Mouse (Mus musculus) CH12.LX (cell line): ENCODE measurements at regions not wholly inside any gene's neighbourhood (a gene's known extent, or its start where the extent isn't known, plus 50 kb on each side); places are given as distances from the start of the nearest gene placed in this dataset.

Experiments used
- DNase-seq: peaks from one replicate; pipeline ENCODE4 v3.0.0-alpha.2; 2013; ENCODE audit errors: extremely low read depth
- H3K27ac ChIP-seq: 2 replicates; pipeline ENCODE4 v1.5.1; 2012; ENCODE audit warnings: low read depth, mild to moderate bottlenecking, control low read depth, moderate library complexity; ENCODE audit not compliant: insufficient read depth
- H3K27me3 ChIP-seq: replicated peaks from 2 replicates; pipeline ENCODE3; 2012; ENCODE audit warnings: inconsistent platforms
- H3K36me3 ChIP-seq, 2 experiments: replicated peaks in 1 of 2; 2 replicates each; pipeline versions ENCODE3 to v1.6.1; 2012; ENCODE audit warnings: inconsistent platforms in 1 of 2, low read length in 1 of 2, mild to moderate bottlenecking in 1 of 2, mixed read lengths in 1 of 2, moderate library complexity in 1 of 2; ENCODE audit not compliant: control insufficient read depth in 1 of 2, insufficient read depth in 1 of 2
- H3K4me1 ChIP-seq, 2 experiments: 2 replicates each; pipeline ENCODE4 v1.6.1; 2012; ENCODE audit warnings: inconsistent platforms in 1 of 2, moderate library complexity in 1 of 2; ENCODE audit not compliant: insufficient read depth in 2 of 2, control insufficient read depth in 1 of 2
- H3K4me2 ChIP-seq: 2 replicates; pipeline ENCODE4 v1.6.1; 2012; ENCODE audit warnings: low read depth, mild to moderate bottlenecking, control low read depth; ENCODE audit not compliant: poor library complexity, insufficient read depth, severe bottlenecking
- H3K4me3 ChIP-seq, 3 experiments: fragments of 150-350 bp in 1 of 3; sonication (generic) in 1 of 3; replicated peaks in 1 of 3; 2 replicates each; pipeline versions ENCODE3 to v1.5.1; 2011 to 2012; ENCODE audit warnings: low read depth in 2 of 3, low read length in 2 of 3, mild to moderate bottlenecking in 2 of 3, moderate library complexity in 2 of 3, control low read depth in 1 of 3, improper control_type of control experiment in 1 of 3, inconsistent platforms in 1 of 3, mixed read lengths in 1 of 3; ENCODE audit not compliant: poor library complexity in 1 of 3
- H3K79me2 ChIP-seq: replicated peaks from 2 replicates; pipeline ENCODE4 v1.6.1; 2012; ENCODE audit warnings: mild to moderate bottlenecking, moderate library complexity; ENCODE audit not compliant: control insufficient read depth, poor library complexity, insufficient read depth, severe bottlenecking; ENCODE audit errors: extremely low read depth
- H3K9ac ChIP-seq: 2 replicates; pipeline ENCODE4 v1.6.1; 2012; ENCODE audit warnings: low read depth, mild to moderate bottlenecking, control low read depth, moderate library complexity; ENCODE audit not compliant: insufficient read depth
- H3K9me3 ChIP-seq: replicated peaks from 2 replicates; pipeline ENCODE3; 2012; ENCODE audit warnings: low read length, inconsistent platforms, mixed read lengths
- BHLHE40 ChIP-seq: IDR thresholded peaks from 2 replicates; pipeline ENCODE4 v1.6.1; 2011; ENCODE audit warnings: mild to moderate bottlenecking, low read depth, low read length, improper control_type of control experiment
- CHD1 ChIP-seq: IDR thresholded peaks from 2 replicates; pipeline ENCODE4 v1.6.1; 2012; ENCODE audit warnings: low read depth, low read length, improper control_type of control experiment, inconsistent platforms
- CHD2 ChIP-seq: IDR thresholded peaks from 2 replicates; pipeline ENCODE4 v1.6.1; 2011; ENCODE audit warnings: low read length, improper control_type of control experiment
- CTCF ChIP-seq, 2 experiments: IDR thresholded peaks in 1 of 2; conservative IDR thresholded peaks in 1 of 2; 2 replicates each; pipeline ENCODE4 v1.5.1; 2011 to 2012; ENCODE audit warnings: low read depth in 2 of 2, low read length in 2 of 2, improper control_type of control experiment in 1 of 2, inconsistent platforms in 1 of 2, mild to moderate bottlenecking in 1 of 2, moderate library complexity in 1 of 2
- E2F4 ChIP-seq: IDR thresholded peaks from 2 replicates; pipeline ENCODE4 v1.6.1; 2011; ENCODE audit warnings: low read depth, low read length, improper control_type of control experiment; ENCODE audit not compliant: insufficient replicate concordance
- ELF1 ChIP-seq: IDR thresholded peaks from 2 replicates; pipeline ENCODE4 v1.6.1; 2014; ENCODE audit warnings: low read depth, mild to moderate bottlenecking, inconsistent platforms, low read length, improper control_type of control experiment
- EP300 ChIP-seq: IDR thresholded peaks from 2 replicates; pipeline ENCODE4 v1.6.1; 2011; ENCODE audit warnings: low read length, improper control_type of control experiment
- ETS1 ChIP-seq: conservative IDR thresholded peaks from 2 replicates; pipeline ENCODE4 v1.6.1; 2012; ENCODE audit warnings: low read depth, mild to moderate bottlenecking, inconsistent platforms, low read length, improper control_type of control experiment, moderate library complexity
- GABPA ChIP-seq: IDR thresholded peaks from 2 replicates; pipeline ENCODE4 v1.6.1; 2012; ENCODE audit warnings: low read depth, low read length, improper control_type of control experiment, inconsistent platforms; ENCODE audit not compliant: insufficient replicate concordance
- HCFC1 ChIP-seq: IDR thresholded peaks from 2 replicates; pipeline ENCODE4 v1.6.1; 2012; ENCODE audit warnings: low read depth, mild to moderate bottlenecking, inconsistent platforms, low read length, improper control_type of control experiment
- IRF4 ChIP-seq: IDR thresholded peaks from 2 replicates; pipeline ENCODE4 v1.6.1; 2014; ENCODE audit warnings: low read depth, mild to moderate bottlenecking, inconsistent platforms, low read length, improper control_type of control experiment
- JUN ChIP-seq: IDR thresholded peaks from 2 replicates; pipeline ENCODE4 v1.6.1; 2011; ENCODE audit warnings: low read depth, mild to moderate bottlenecking, low read length, improper control_type of control experiment, moderate library complexity; ENCODE audit not compliant: insufficient read depth
- JUND ChIP-seq: conservative IDR thresholded peaks from 2 replicates; pipeline ENCODE4 v1.6.1; 2011; ENCODE audit warnings: low read depth, low read length, improper control_type of control experiment
- KAT2A ChIP-seq: IDR thresholded peaks from 2 replicates; pipeline ENCODE4 v1.6.1; 2012; ENCODE audit warnings: low read length, improper control_type of control experiment, inconsistent platforms; ENCODE audit not compliant: insufficient replicate concordance
- MAFK ChIP-seq: IDR thresholded peaks from 2 replicates; pipeline ENCODE4 v1.6.1; 2011; ENCODE audit warnings: low read length, improper control_type of control experiment; ENCODE audit not compliant: insufficient replicate concordance
- MAX ChIP-seq: IDR thresholded peaks from 2 replicates; pipeline ENCODE4 v1.6.1; 2011; ENCODE audit warnings: low read length, improper control_type of control experiment
- MAZ ChIP-seq: IDR thresholded peaks from 2 replicates; pipeline ENCODE4 v1.6.1; 2012; ENCODE audit warnings: low read depth, mild to moderate bottlenecking, inconsistent platforms, low read length, improper control_type of control experiment, moderate library complexity
- MEF2A ChIP-seq: IDR thresholded peaks from 2 replicates; pipeline ENCODE4 v1.6.1; 2014; ENCODE audit warnings: low read depth, mild to moderate bottlenecking, inconsistent platforms, low read length, improper control_type of control experiment, borderline replicate concordance
- MXI1 ChIP-seq: IDR thresholded peaks from 2 replicates; pipeline ENCODE4 v1.6.1; 2011; ENCODE audit warnings: mild to moderate bottlenecking, low read depth, low read length, improper control_type of control experiment
- MYC ChIP-seq: IDR thresholded peaks from 2 replicates; pipeline ENCODE4 v1.6.1; 2011; ENCODE audit warnings: low read depth, mild to moderate bottlenecking, improper control_type of control experiment, low read length
- NELFE ChIP-seq: IDR thresholded peaks from 2 replicates; pipeline ENCODE4 v1.6.1; 2011; ENCODE audit warnings: low read depth, low read length, improper control_type of control experiment
- NRF1 ChIP-seq: IDR thresholded peaks from 2 replicates; pipeline ENCODE4 v1.6.1; 2014; ENCODE audit warnings: low read depth, mild to moderate bottlenecking, inconsistent platforms, low read length, improper control_type of control experiment, moderate library complexity
- PAX5 ChIP-seq: IDR thresholded peaks from 2 replicates; pipeline ENCODE4 v1.6.1; 2012; ENCODE audit warnings: low read length, inconsistent platforms, mixed read lengths
- POLR2A ChIP-seq: IDR thresholded peaks from 2 replicates; pipeline ENCODE4 v1.6.1; 2011; ENCODE audit warnings: low read depth, mild to moderate bottlenecking, improper control_type of control experiment, low read length
- POLR2AphosphoS2 ChIP-seq: IDR thresholded peaks from 2 replicates; pipeline ENCODE4 v1.6.1; 2011; ENCODE audit warnings: low read depth, low read length, improper control_type of control experiment
- RAD21 ChIP-seq: IDR thresholded peaks from 2 replicates; pipeline ENCODE4 v1.6.1; 2011; ENCODE audit warnings: low read depth, mild to moderate bottlenecking, low read length, improper control_type of control experiment, moderate library complexity
- RCOR1 ChIP-seq: conservative IDR thresholded peaks from 2 replicates; pipeline ENCODE4 v1.6.1; 2012; ENCODE audit warnings: low read depth, mild to moderate bottlenecking, inconsistent platforms, low read length, improper control_type of control experiment
- SIN3A ChIP-seq: IDR thresholded peaks from 2 replicates; pipeline ENCODE4 v1.6.1; 2012; ENCODE audit warnings: low read length, improper control_type of control experiment, inconsistent platforms
- SMC3 ChIP-seq: IDR thresholded peaks from 2 replicates; pipeline ENCODE4 v1.6.1; 2011; ENCODE audit warnings: low read depth, low read length, improper control_type of control experiment
- TBP ChIP-seq: conservative IDR thresholded peaks from 2 replicates; pipeline ENCODE4 v1.6.1; 2011; ENCODE audit warnings: low read depth, low read length, improper control_type of control experiment
- TCF12 ChIP-seq: IDR thresholded peaks from 2 replicates; pipeline ENCODE4 v1.6.1; 2014; ENCODE audit warnings: low read depth, mild to moderate bottlenecking, inconsistent platforms, low read length, improper control_type of control experiment
- UBTF ChIP-seq: IDR thresholded peaks from 2 replicates; pipeline ENCODE4 v1.6.1; 2012; ENCODE audit warnings: low read depth, mild to moderate bottlenecking, inconsistent platforms, low read length, improper control_type of control experiment, moderate library complexity
- USF1 ChIP-seq: IDR thresholded peaks from 2 replicates; pipeline ENCODE4 v1.6.1; 2014; ENCODE audit warnings: low read depth, mild to moderate bottlenecking, inconsistent platforms, low read length, improper control_type of control experiment
- USF2 ChIP-seq: conservative IDR thresholded peaks from 2 replicates; pipeline ENCODE4 v1.6.1; 2011; ENCODE audit warnings: low read depth, low read length, improper control_type of control experiment
- ZC3H11A ChIP-seq: IDR thresholded peaks from 2 replicates; pipeline ENCODE4 v1.6.1; 2012; ENCODE audit warnings: low read depth, mild to moderate bottlenecking, inconsistent platforms, low read length, improper control_type of control experiment
- ZKSCAN1 ChIP-seq: IDR thresholded peaks from 2 replicates; pipeline ENCODE4 v1.6.1; 2012; ENCODE audit warnings: low read depth, inconsistent platforms, low read length, improper control_type of control experiment, borderline replicate concordance
- ZMIZ1 ChIP-seq: IDR thresholded peaks from 2 replicates; pipeline ENCODE4 v1.6.1; 2012; ENCODE audit warnings: low read depth, mild to moderate bottlenecking, inconsistent platforms, low read length, improper control_type of control experiment
- ZNF384 ChIP-seq: IDR thresholded peaks from 2 replicates; pipeline ENCODE4 v1.6.1; 2012; ENCODE audit warnings: low read depth, low read length, improper control_type of control experiment, inconsistent platforms
- dilution Hi-C: fragments of 300-500 bp; cut with MboI; formaldehyde crosslinking; loops from 2 replicates; pipeline ENCODE4 v1.14.3; 2020; ENCODE audit warnings: low sequenced_read_pairs; ENCODE audit not compliant: extremely low pct_unique_long_range_greater_than_20kb, extremely low pct_ligation_motif_present
- in situ Hi-C: fragments of 300-500 bp; cut with MboI; formaldehyde crosslinking; loops from 3 replicates; pipeline ENCODE4 v1.14.3; 2019; ENCODE audit warnings: low sequenced_read_pairs, low pct_ligation_motif_present, low pct_unique_long_range_greater_than_20kb, mixed read lengths

GRCm38 (mm10) chr10:39239498-39240177 is 76.0 kb upstream of the Ccn6 start:
- Histone ChIP-seq H3K36me3 (no peaks in the 10 kb centered on the region), H3K4me1 (peaks cover 0 to 24% of the 10 kb centered on the region in 2 experiments; a peak in 2 of 4 replicates), H3K9me3 (no peaks in the 10 kb centered on the region), H3K9ac (no peak overlapping the region), H3K79me2 (no peaks in the 10 kb centered on the region), H3K4me2 (peak overlapping the region; percentile 76), H3K27ac (no peak overlapping the region), H3K27me3 (no peaks in the 10 kb centered on the region), H3K4me3 (no peak overlapping the region)
- TF ChIP-seq TBP, result peak; percentile 69; the same call in 1 of the 2 replicates
- TF ChIP-seq EP300, result no peak
- TF ChIP-seq RCOR1, result no peak
- TF ChIP-seq JUND, result no peak; the same call in 1 of the 2 replicates
- no peak for TF ChIP-seq USF2
- peak; percentile 94 for TF ChIP-seq MYC
- TF ChIP-seq MEF2A, result no peak
- no peak; the same call in 1 of the 2 replicates for TF ChIP-seq ELF1
- TF ChIP-seq MAX, result peak; percentile 84
- no peak for TF ChIP-seq POLR2A
- peak; percentile 13; the same call in 1 of the 2 replicates for TF ChIP-seq BHLHE40
- TF ChIP-seq PAX5, result no peak
- TF ChIP-seq MAFK, result no peak
- no peak for TF ChIP-seq ZNF384
- TF ChIP-seq ZMIZ1, result no peak
- TF ChIP-seq SMC3, result peak; percentile 94
- no peak for TF ChIP-seq GABPA
- no peak for TF ChIP-seq CHD1
- TF ChIP-seq E2F4, result no peak
- TF ChIP-seq JUN, result no peak
- TF ChIP-seq ETS1, result no peak
- TF ChIP-seq HCFC1, result no peak
- TF ChIP-seq CTCF (conservative IDR thresholded peaks at IDR 0.05 in 1 of 2, IDR thresholded peaks at IDR 0.05 in 1 of 2; ENCODE audit: low read depth in 2 of 2, low read length in 2 of 2), result peak; percentile 75 to 87
- TF ChIP-seq MXI1, result peak; percentile 48; the same call in 1 of the 2 replicates
- 0 out of 2 replicates have a peak, but pooled peaks have one; percentile 53 for TF ChIP-seq SIN3A
- peak; percentile 92 for TF ChIP-seq RAD21
- no peak for TF ChIP-seq UBTF
- no peak for TF ChIP-seq USF1
- no peak for TF ChIP-seq KAT2A
- peak; percentile 88 for TF ChIP-seq ZC3H11A
- TF ChIP-seq NELFE, result no peak
- no peak for TF ChIP-seq POLR2AphosphoS2
- no peak for TF ChIP-seq ZKSCAN1
- TF ChIP-seq TCF12, result no peak
- TF ChIP-seq CHD2, result 0 out of 2 replicates have a peak, but pooled peaks have one; percentile 35
- no peak for TF ChIP-seq NRF1
- TF ChIP-seq IRF4, result peak; percentile 48; the same call in 1 of the 2 replicates
- TF ChIP-seq MAZ, result 0 out of 2 replicates have a peak, but pooled peaks have one; percentile 67
- dilution Hi-C loops (no loop called here), in situ Hi-C loops (loop anchor here (5.0 to 10.0 kb wide), 2 partner anchors 65 to 283 kb away; no protein-coding TSS in a partner anchor)
- DNase-seq, result peak; percentile 66
